Comparison of ENCODE assay signal across 7 mouse cellular contexts in the genomic region with DNA sequence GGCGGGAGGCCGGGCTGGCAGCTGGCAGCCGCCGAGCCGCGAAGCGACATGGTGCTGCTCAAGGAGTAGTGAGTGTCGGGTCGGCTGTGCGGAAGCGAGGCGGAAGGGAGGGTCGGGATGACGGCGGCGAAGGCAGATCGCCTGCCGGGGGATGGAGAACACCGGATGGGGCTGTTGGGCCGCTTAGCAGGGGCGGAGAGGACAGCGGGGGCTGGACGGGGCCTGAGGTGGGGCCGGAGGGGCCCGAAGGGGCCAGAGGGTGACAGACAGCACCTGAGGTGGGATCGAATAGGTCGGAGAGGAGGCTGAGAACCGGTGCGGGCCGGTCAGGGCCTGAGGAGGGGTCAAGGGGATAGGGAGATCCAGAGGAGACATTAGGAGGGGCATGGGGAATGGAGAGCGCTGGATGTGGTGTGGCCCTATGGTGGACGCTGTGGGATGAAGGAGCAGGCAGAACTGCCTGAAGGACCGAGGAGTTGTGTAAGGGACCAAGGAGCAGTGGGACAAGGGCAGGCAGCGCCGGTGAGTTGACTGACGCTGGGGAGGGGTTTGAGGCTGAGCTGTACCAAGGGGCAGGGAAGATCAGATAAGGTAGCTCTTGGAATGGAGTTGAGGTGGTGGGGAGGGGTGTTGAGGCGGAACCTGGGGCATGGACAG. TPM values are rescaled to one million over a fixed set of nuclear protein-coding genes. Genes with fewer than 3 reads are reported as not detected.
A peak's percentile ranks its signal among the peaks of the same experiment; 100 is the strongest.
DNase-seq lines count a peak whose midpoint lies in the region; ATAC-seq and TF ChIP-seq lines count a peak whose summit lies in the region.

No protein-coding gene starts in this region.

- H3ac ChIP-seq in C2C12 (ENCODE audit: control insufficient read depth, insufficient read length, low read depth): peak overlapping the region; percentile 73

- peak; percentile 88 for ATAC-seq in embryonic facial prominence, embryonic 14.5 days (ENCODE audit: low read depth)
- ATAC-seq in intestine, embryonic 16.5 days: peak; percentile 50

- H3K4me2 ChIP-seq in embryonic facial prominence, embryonic 14.5 days (ENCODE audit: low read depth, low read length): peak overlapping the region; percentile 85
- H3K4me2 ChIP-seq in intestine, embryonic 16.5 days (ENCODE audit: low read depth, low read length): peak overlapping the region; percentile 69

- peaks cover 37% of the 10 kb centered on the region for H3K79me3 ChIP-seq in C2C12 (ENCODE audit: low read depth)

- H3K36me3 ChIP-seq in C2C12 (ENCODE audit: control insufficient read depth, insufficient read depth): peaks cover 28% of the 10 kb centered on the region
- peaks cover 14% of the 10 kb centered on the region for H3K36me3 ChIP-seq in embryonic facial prominence, embryonic 14.5 days (ENCODE audit: control insufficient read depth, insufficient read depth, low read length)
- no peaks in the 10 kb centered on the region for H3K36me3 ChIP-seq in intestine, embryonic 16.5 days (ENCODE audit: control insufficient read depth, insufficient read depth, low read length)
- H3K36me3 ChIP-seq in megakaryocyte, embryonic 14.5 days (replicated peaks; ENCODE audit: low read length): peaks cover 36% of the 10 kb centered on the region

- H3K27me3 ChIP-seq in C2C12 (ENCODE audit: control insufficient read depth, insufficient read depth, insufficient read length): no peaks in the 10 kb centered on the region
- H3K27me3 ChIP-seq in embryonic facial prominence, embryonic 14.5 days (replicated peaks; ENCODE audit: control insufficient read depth, insufficient read depth, low read length): no peaks in the 10 kb centered on the region
- no peaks in the 10 kb centered on the region for H3K27me3 ChIP-seq in intestine, embryonic 16.5 days (replicated peaks; ENCODE audit: control insufficient read depth, insufficient read depth, low read length)
- H3K27me3 ChIP-seq in megakaryocyte, embryonic 14.5 days (replicated peaks): no peaks in the 10 kb centered on the region

- peak overlapping the region; percentile 66 for H3K4me3 ChIP-seq in C2C12 (ENCODE audit: insufficient read depth, poor library complexity, severe bottlenecking)
- peak overlapping the region; percentile 90 for H3K4me3 ChIP-seq in embryonic facial prominence, embryonic 14.5 days (ENCODE audit: low read depth, low read length)
- peak overlapping the region; percentile 92 for H3K4me3 ChIP-seq in intestine, embryonic 16.5 days (ENCODE audit: low read length)
- peak overlapping the region; percentile 99 for H3K4me3 ChIP-seq in megakaryocyte, embryonic 14.5 days (replicated peaks)

- WGBS in embryonic facial prominence, embryonic 14.5 days: under 1% methylated on average over 31 of the region's 37 CpGs
- under 1% methylated on average over 37 of the region's 37 CpGs for WGBS in intestine, embryonic 16.5 days

- H3K4me1 ChIP-seq in embryonic facial prominence, embryonic 14.5 days (ENCODE audit: control insufficient read depth, insufficient read depth, low read length): peaks cover 14% of the 10 kb centered on the region
- H3K4me1 ChIP-seq in intestine, embryonic 16.5 days (ENCODE audit: control insufficient read depth, insufficient read depth, low read length): peaks cover 25% of the 10 kb centered on the region
- peaks cover 73% of the 10 kb centered on the region for H3K4me1 ChIP-seq in megakaryocyte, embryonic 14.5 days

- peak overlapping the region; percentile 93 for H3K9ac ChIP-seq in embryonic facial prominence, embryonic 14.5 days (ENCODE audit: low read depth, low read length)
- H3K9ac ChIP-seq in intestine, embryonic 16.5 days (ENCODE audit: low read depth, low read length): peak overlapping the region; percentile 96

- no peaks in the 10 kb centered on the region for H3K9me3 ChIP-seq in embryonic facial prominence, embryonic 14.5 days (ENCODE audit: control insufficient read depth, low read length)
- no peaks in the 10 kb centered on the region for H3K9me3 ChIP-seq in intestine, embryonic 16.5 days (ENCODE audit: control insufficient read depth, low read length)
- no peaks in the 10 kb centered on the region for H3K9me3 ChIP-seq in megakaryocyte, embryonic 14.5 days

- no peak for TF ChIP-seq CTCF in C2C12 (IDR thresholded peaks at IDR 0.05; ENCODE audit: control insufficient read depth, insufficient read depth, insufficient read length)

- peak overlapping the region; percentile 82 for H3K27ac ChIP-seq in embryonic facial prominence, embryonic 14.5 days (replicated peaks; ENCODE audit: low read depth, low read length)
- peak overlapping the region; percentile 93 for H3K27ac ChIP-seq in intestine, embryonic 16.5 days (ENCODE audit: low read length)

- peak; percentile 36 for DNase-seq in 3T3-L1 (ENCODE audit: low read depth, low spot score)
- no peak for DNase-seq in embryonic facial prominence, embryonic 14.5 days (ENCODE audit: low spot score)
- DNase-seq in left cerebral cortex, adult 11 months (ENCODE audit: low spot score): no peak
- DNase-seq in layer of hippocampus, postnatal 25 days (ENCODE audit: extremely low spot score in 1 of 2, low spot score in 1 of 2): no peak

- peaks cover 53% of the 10 kb centered on the region for H3K79me2 ChIP-seq in C2C12 (ENCODE audit: control insufficient read depth, insufficient read depth)

TF ChIP-seq in C2C12, 6 proteins besides CTCF, POLR2A, EP300 and RAD21:
- TF ChIP-seq USF1 (IDR thresholded peaks at IDR 0.05; ENCODE audit: low read depth) (no peak), CEBPB (IDR thresholded peaks at IDR 0.05; ENCODE audit: low read depth) (no peak), MYOD1 (IDR thresholded peaks at IDR 0.05; ENCODE audit: control insufficient read depth, insufficient read length, low read depth) (no peak), MYOG (IDR thresholded peaks at IDR 0.05; ENCODE audit: control insufficient read depth, extremely low read depth, insufficient read length) (no peak), FOSL1 (IDR thresholded peaks at IDR 0.05; ENCODE audit: insufficient read depth, low read length, poor library complexity, severe bottlenecking) (no peak), MAX (IDR thresholded peaks at IDR 0.05) (no peak)

RNA-seq across cellular contexts. Expression of a gene that starts 0.5 kb away (rescaled TPM):
- 118 TPM for polyA plus RNA-seq in C2C12 (2012; fragmentation: generic; extraction: Trizol)
- 81.7 and 86.3 TPM in 2 replicates for polyA plus RNA-seq in embryonic facial prominence, embryonic 14.5 days (2014; fragmentation: Nextera tagmentation; extraction: Ambion mirVana)
- polyA plus RNA-seq in intestine, embryonic 16.5 days (2015; fragmentation: Nextera tagmentation; extraction: Ambion mirVana): 84.2 and 98.1 TPM in 2 replicates
- polyA plus RNA-seq in megakaryocyte, embryonic 14.5 days (2012; ENCODE audit: insufficient read depth, low replicate concordance): 28.3 and 62.8 TPM in 2 replicates
- 100 to 1,000 TPM; 281 to 305 TPM for total RNA-seq in layer of hippocampus, postnatal 25 days (2021)

RNA-seq across cellular contexts. Expression of a gene that starts 42.4 kb away (rescaled TPM):
- 8.9 TPM for polyA plus RNA-seq in C2C12 (2012; fragmentation: generic; extraction: Trizol)
- polyA plus RNA-seq in embryonic facial prominence, embryonic 14.5 days (2014; fragmentation: Nextera tagmentation; extraction: Ambion mirVana): 23.7 and 29.2 TPM in 2 replicates
- 20.8 and 21.9 TPM in 2 replicates for polyA plus RNA-seq in intestine, embryonic 16.5 days (2015; fragmentation: Nextera tagmentation; extraction: Ambion mirVana)
- polyA plus RNA-seq in megakaryocyte, embryonic 14.5 days (2012; ENCODE audit: insufficient read depth, low replicate concordance): 38.5 and 43.3 TPM in 2 replicates
- 10 to 100 TPM; 40.6 to 46.7 TPM for total RNA-seq in layer of hippocampus, postnatal 25 days (2021)

RNA-seq across cellular contexts. Expression of a gene that starts 56.9 kb away (rescaled TPM):
- 2.2 TPM for polyA plus RNA-seq in C2C12 (2012; fragmentation: generic; extraction: Trizol)
- polyA plus RNA-seq in embryonic facial prominence, embryonic 14.5 days (2014; fragmentation: Nextera tagmentation; extraction: Ambion mirVana): 4.3 and 5.3 TPM in 2 replicates
- polyA plus RNA-seq in intestine, embryonic 16.5 days (2015; fragmentation: Nextera tagmentation; extraction: Ambion mirVana): 22.0 and 27.7 TPM in 2 replicates
- polyA plus RNA-seq in megakaryocyte, embryonic 14.5 days (2012; ENCODE audit: insufficient read depth, low replicate concordance): 18.9 and 35.4 TPM in 2 replicates
- total RNA-seq in layer of hippocampus, postnatal 25 days (2021): 10 to 100 TPM; 49.8 to 54.2 TPM
